In genomic region chr2:122301081-122301920, GRCm38 (mm10) we compare ENCODE assay signal across 8 mouse cellular contexts. TPM values are rescaled to one million over a fixed set of nuclear protein-coding genes. Genes with fewer than 3 reads are reported as not detected.
DNase-seq lines count a peak whose midpoint lies in the region; ATAC-seq lines count a peak whose summit lies in the region.

No protein-coding gene starts in this region.

- H3K4me3 ChIP-seq in embryonic facial prominence, embryonic 12.5 days, result peak overlapping the region; percentile 34
- H3K4me3 ChIP-seq in hindbrain, embryonic 15.5 days, result peak overlapping the region; percentile 38
- H3K4me3 ChIP-seq in liver, embryonic 13.5 days (replicated peaks), result peak overlapping the region; percentile 28; the same call in 1 of the 2 replicates
- H3K4me3 ChIP-seq in neural tube, embryonic 12.5 days, result peak overlapping the region; percentile 36

- ATAC-seq in embryonic facial prominence, embryonic 12.5 days (ENCODE audit: insufficient number of reproducible peaks, insufficient read depth, low FRiP score, low TSS enrichment), result no peak; the same call in 1 of the 2 replicates
- ATAC-seq in hindbrain, embryonic 15.5 days (ENCODE audit: low FRiP score, low read depth), result peak; percentile 52
- no peak for ATAC-seq in liver, embryonic 13.5 days (ENCODE audit: low read depth)
- peak; percentile 45 for ATAC-seq in neural tube, embryonic 12.5 days (ENCODE audit: low FRiP score, low read depth)

- no peaks in the 10 kb centered on the region for H3K9me3 ChIP-seq in embryonic facial prominence, embryonic 12.5 days
- no peaks in the 10 kb centered on the region for H3K9me3 ChIP-seq in hindbrain, embryonic 15.5 days
- H3K9me3 ChIP-seq in liver, embryonic 13.5 days (replicated peaks), result no peaks in the 10 kb centered on the region
- no peaks in the 10 kb centered on the region for H3K9me3 ChIP-seq in neural tube, embryonic 12.5 days

- peak overlapping the region; percentile 63 for H3K4me2 ChIP-seq in embryonic facial prominence, embryonic 12.5 days (replicated peaks)
- H3K4me2 ChIP-seq in hindbrain, embryonic 15.5 days, result peak overlapping the region; percentile 88
- H3K4me2 ChIP-seq in liver, embryonic 13.5 days, result peak overlapping the region; percentile 46
- H3K4me2 ChIP-seq in neural tube, embryonic 12.5 days (replicated peaks), result peak overlapping the region; percentile 81

- H3K27me3 ChIP-seq in embryonic facial prominence, embryonic 12.5 days, result peaks cover 97% of the 10 kb centered on the region
- H3K27me3 ChIP-seq in hindbrain, embryonic 15.5 days, result peaks cover 66% of the 10 kb centered on the region
- peaks cover 100% of the 10 kb centered on the region for H3K27me3 ChIP-seq in liver, embryonic 13.5 days
- H3K27me3 ChIP-seq in neural tube, embryonic 12.5 days (replicated peaks), result peaks cover 88% of the 10 kb centered on the region

- no peaks in the 10 kb centered on the region for H3K36me3 ChIP-seq in embryonic facial prominence, embryonic 12.5 days
- no peaks in the 10 kb centered on the region for H3K36me3 ChIP-seq in hindbrain, embryonic 15.5 days
- H3K36me3 ChIP-seq in liver, embryonic 13.5 days, result no peaks in the 10 kb centered on the region
- H3K36me3 ChIP-seq in neural tube, embryonic 12.5 days, result no peaks in the 10 kb centered on the region

- no peak overlapping the region for H3K27ac ChIP-seq in embryonic facial prominence, embryonic 12.5 days
- H3K27ac ChIP-seq in hindbrain, embryonic 15.5 days (replicated peaks), result no peak overlapping the region
- H3K27ac ChIP-seq in liver, embryonic 13.5 days, result no peak overlapping the region
- H3K27ac ChIP-seq in neural tube, embryonic 12.5 days, result no peak overlapping the region

- DNase-seq in layer of hippocampus, adult 11-12 months (ENCODE audit: low spot score), result peak; percentile 17
- no peak for DNase-seq in layer of hippocampus, postnatal 14 days (ENCODE audit: low spot score in 2 of 2)
- peak; percentile 56 for DNase-seq in adrenal gland, adult 2 months
- DNase-seq in liver, embryonic 13.5 days, result no peak
- no peak for DNase-seq in spleen, adult 12 weeks (ENCODE audit: low spot score)

- no peak overlapping the region for H3K9ac ChIP-seq in embryonic facial prominence, embryonic 12.5 days
- H3K9ac ChIP-seq in hindbrain, embryonic 15.5 days, result peak overlapping the region; percentile 39
- no peak overlapping the region for H3K9ac ChIP-seq in liver, embryonic 13.5 days
- H3K9ac ChIP-seq in neural tube, embryonic 12.5 days, result peak overlapping the region; percentile 42; the same call in 1 of the 2 replicates

- peaks cover 26% of the 10 kb centered on the region for H3K4me1 ChIP-seq in embryonic facial prominence, embryonic 12.5 days
- H3K4me1 ChIP-seq in hindbrain, embryonic 15.5 days (replicated peaks), result peaks cover 49% of the 10 kb centered on the region
- H3K4me1 ChIP-seq in liver, embryonic 13.5 days (replicated peaks), result peaks cover 15% of the 10 kb centered on the region; the same call in 1 of the 2 replicates
- H3K4me1 ChIP-seq in neural tube, embryonic 12.5 days, result peaks cover 28% of the 10 kb centered on the region

- WGBS in embryonic facial prominence, embryonic 12.5 days, result under 1% methylated on average over 48 of the region's 48 CpGs
- under 1% methylated on average over 48 of the region's 48 CpGs for WGBS in hindbrain, embryonic 15.5 days
- 1% methylated on average over 48 of the region's 48 CpGs for WGBS in liver, embryonic 13.5 days (ENCODE audit: insufficient replicate concordance)
- under 1% methylated on average over 48 of the region's 48 CpGs for WGBS in neural tube, embryonic 12.5 days

RNA-seq across cellular contexts. Expression of gene Duoxa2, which starts 2.6 kb away (rescaled TPM):
- not detected for total RNA-seq in layer of hippocampus, postnatal 14 days (2021)
- not detected for total RNA-seq in adrenal gland, adult 2 months (2021)
- polyA plus RNA-seq in adrenal gland, adult 2 months (2012; rRNA removed), result 0.08 TPM in 1 of 2 replicates, not detected in the other
- not detected in 2 replicates for polyA plus RNA-seq in embryonic facial prominence, embryonic 12.5 days (2016; fragmentation: Nextera tagmentation; extraction: Ambion mirVana)
- 0.12 and 0.26 TPM in 2 replicates for polyA plus RNA-seq in hindbrain, embryonic 15.5 days (2015; fragmentation: Nextera tagmentation; extraction: Ambion mirVana)
- polyA plus RNA-seq in liver, embryonic 13.5 days (2015; fragmentation: Nextera tagmentation; extraction: Ambion mirVana), result not detected in 2 replicates
- polyA plus RNA-seq in neural tube, embryonic 12.5 days (2016; fragmentation: Nextera tagmentation; extraction: Ambion mirVana), result not detected in 2 replicates

RNA-seq across cellular contexts. Expression of gene Duox2, which starts 3.1 kb away (rescaled TPM):
- total RNA-seq in layer of hippocampus, postnatal 14 days (2021), result under 1 TPM in 1 of 2 experiments, not detected in 1; 0.09 TPM
- under 1 TPM in 1 of 2 experiments, not detected in 1; 0.07 TPM for total RNA-seq in adrenal gland, adult 2 months (2021)
- polyA plus RNA-seq in adrenal gland, adult 2 months (2012; rRNA removed), result 0.04 and 0.06 TPM in 2 replicates
- 0.05 and 0.08 TPM in 2 replicates for polyA plus RNA-seq in embryonic facial prominence, embryonic 12.5 days (2016; fragmentation: Nextera tagmentation; extraction: Ambion mirVana)
- polyA plus RNA-seq in hindbrain, embryonic 15.5 days (2015; fragmentation: Nextera tagmentation; extraction: Ambion mirVana), result not detected in 2 replicates
- not detected in 2 replicates for polyA plus RNA-seq in liver, embryonic 13.5 days (2015; fragmentation: Nextera tagmentation; extraction: Ambion mirVana)
- polyA plus RNA-seq in neural tube, embryonic 12.5 days (2016; fragmentation: Nextera tagmentation; extraction: Ambion mirVana), result 0.04 TPM in 1 of 2 replicates, not detected in the other

RNA-seq across cellular contexts. Expression of gene Duoxa1, which starts 12.2 kb away (rescaled TPM):
- not detected for total RNA-seq in layer of hippocampus, postnatal 14 days (2021)
- under 1 TPM in 1 of 2 experiments, not detected in 1; 0.31 TPM for total RNA-seq in adrenal gland, adult 2 months (2021)
- polyA plus RNA-seq in adrenal gland, adult 2 months (2012; rRNA removed), result 0.58 and 0.97 TPM in 2 replicates
- 0.55 and 0.70 TPM in 2 replicates for polyA plus RNA-seq in embryonic facial prominence, embryonic 12.5 days (2016; fragmentation: Nextera tagmentation; extraction: Ambion mirVana)
- polyA plus RNA-seq in hindbrain, embryonic 15.5 days (2015; fragmentation: Nextera tagmentation; extraction: Ambion mirVana), result 0.23 and 0.52 TPM in 2 replicates
- polyA plus RNA-seq in liver, embryonic 13.5 days (2015; fragmentation: Nextera tagmentation; extraction: Ambion mirVana), result not detected in 2 replicates
- polyA plus RNA-seq in neural tube, embryonic 12.5 days (2016; fragmentation: Nextera tagmentation; extraction: Ambion mirVana), result 0.23 TPM in 1 of 2 replicates, not detected in the other

RNA-seq across cellular contexts. Expression of gene Duox1, which starts 14.2 kb away (rescaled TPM):
- not detected for total RNA-seq in layer of hippocampus, postnatal 14 days (2021)
- not detected for total RNA-seq in adrenal gland, adult 2 months (2021)
- polyA plus RNA-seq in adrenal gland, adult 2 months (2012; rRNA removed), result 0.07 and 0.17 TPM in 2 replicates
- 0.24 and 0.32 TPM in 2 replicates for polyA plus RNA-seq in embryonic facial prominence, embryonic 12.5 days (2016; fragmentation: Nextera tagmentation; extraction: Ambion mirVana)
- polyA plus RNA-seq in hindbrain, embryonic 15.5 days (2015; fragmentation: Nextera tagmentation; extraction: Ambion mirVana), result 0.14 and 0.16 TPM in 2 replicates
- polyA plus RNA-seq in liver, embryonic 13.5 days (2015; fragmentation: Nextera tagmentation; extraction: Ambion mirVana), result 0.02 TPM in 1 of 2 replicates, not detected in the other
- polyA plus RNA-seq in neural tube, embryonic 12.5 days (2016; fragmentation: Nextera tagmentation; extraction: Ambion mirVana), result 0.10 and 0.15 TPM in 2 replicates

Comparison
In these comparisons a context has a peak if more than half of its experiments do, and no peak if none do; other contexts are left out.
1. DNase-seq: peak in layer of hippocampus, adult 11-12 months (single experiment) and adrenal gland, adult 2 months (single experiment); none in layer of hippocampus, postnatal 14 days (0 of 2), liver, embryonic 13.5 days (single experiment) and spleen, adult 12 weeks (single experiment).
2. ATAC-seq: peak in hindbrain, embryonic 15.5 days (single experiment) and neural tube, embryonic 12.5 days (single experiment); none in embryonic facial prominence, embryonic 12.5 days (single experiment) and liver, embryonic 13.5 days (single experiment).
3. H3K9ac ChIP-seq: peak in hindbrain, embryonic 15.5 days (single experiment) and neural tube, embryonic 12.5 days (single experiment); none in embryonic facial prominence, embryonic 12.5 days (single experiment) and liver, embryonic 13.5 days (single experiment).
4. Peak in every context shown above with its lines, with median percentiles within 50 percentile points of each other: H3K4me2 ChIP-seq and H3K4me3 ChIP-seq.